Mouse (Mus musculus): ENCODE measurements around the gene Itgb4. TPM values are rescaled to one million over a fixed set of nuclear protein-coding genes. Genes with fewer than 3 reads are reported as not detected.

Gene Itgb4
- polyA plus RNA-seq, 1 experiment from 2014 or later = 0.40 TPM

DNA sequence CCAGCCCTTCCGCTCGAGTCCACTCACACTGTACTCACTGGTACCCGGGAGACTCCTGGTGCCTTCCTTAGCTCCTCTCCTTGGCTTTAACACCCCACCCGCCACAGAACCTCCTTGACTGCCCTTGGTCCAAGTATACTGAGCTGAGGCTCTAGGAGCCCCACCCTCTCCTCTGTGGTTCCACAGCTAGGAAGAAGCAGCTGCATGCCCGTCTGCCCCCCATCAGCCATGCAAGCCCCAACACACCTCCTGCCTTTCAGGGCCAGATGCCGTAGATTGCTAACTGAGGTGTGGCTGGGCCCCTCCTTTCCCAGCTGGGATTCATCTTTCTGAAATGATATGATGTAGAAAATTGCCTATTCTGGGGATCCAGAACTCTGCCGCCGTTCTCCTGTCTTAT, 29.3 kb upstream of the Itgb4 start:
- ATAC-seq (ENCODE audit: low read depth) = no peak
- no peaks in the 10 kb centered on the region for H3K4me1 ChIP-seq (ENCODE audit: control insufficient read depth, low read depth, low read length)
- H3K4me3 ChIP-seq (ENCODE audit: low read depth, low read length) = no peak overlapping the region
- H3K27ac ChIP-seq (ENCODE audit: low read length) = no peak overlapping the region
- H3K9ac ChIP-seq (ENCODE audit: low read depth, low read length) = no peak overlapping the region
- peaks cover 4% of the 10 kb centered on the region; the same call in 1 of the 2 replicates for H3K36me3 ChIP-seq (ENCODE audit: control insufficient read depth, insufficient read depth)
- H3K9me3 ChIP-seq (replicated peaks; ENCODE audit: control insufficient read depth, low read length) = no peaks in the 10 kb centered on the region
- no peak overlapping the region for H3K4me2 ChIP-seq (ENCODE audit: low read depth, low read length)
- 73% methylated on average over 8 of the region's 8 CpGs for WGBS (ENCODE audit: insufficient replicate concordance)
- no peaks in the 10 kb centered on the region for H3K27me3 ChIP-seq (ENCODE audit: control insufficient read depth, insufficient read depth, low read depth, low read length)

DNA sequence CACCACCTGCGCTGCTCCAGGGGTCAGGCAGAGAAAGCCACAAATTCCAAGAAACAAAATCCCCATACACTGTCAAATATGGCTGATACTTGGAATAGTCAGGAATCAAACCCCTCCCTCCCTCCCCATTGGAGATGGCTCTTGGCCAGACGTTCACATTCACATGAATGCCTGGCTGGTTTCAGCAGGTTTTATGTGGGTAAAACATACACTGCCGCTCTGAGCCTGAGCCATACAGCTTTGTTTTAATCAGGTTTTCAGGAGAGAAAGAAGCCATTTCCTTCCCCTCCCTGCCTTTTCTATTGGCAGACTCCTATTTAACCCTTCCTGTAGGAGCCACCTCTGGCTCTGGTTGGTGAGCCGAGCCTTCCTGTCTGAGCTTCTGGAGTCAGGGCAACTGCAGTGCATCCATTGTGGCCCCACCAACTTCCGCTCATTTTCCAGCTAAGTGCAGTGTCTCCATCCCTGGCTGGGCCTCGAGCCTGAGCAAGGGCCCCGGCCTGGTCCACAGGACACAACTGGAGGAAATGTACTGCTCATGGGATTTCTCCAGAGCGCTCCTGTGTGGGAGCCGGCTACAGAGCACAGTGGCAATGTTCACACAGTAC, 28.2 kb upstream of the Itgb4 start:
- H3K27me3 ChIP-seq (ENCODE audit: control insufficient read depth, insufficient read depth, low read depth, low read length) = no peaks in the 10 kb centered on the region
- no peak overlapping the region for H3K4me2 ChIP-seq (ENCODE audit: low read depth, low read length)
- no peak overlapping the region for H3K4me3 ChIP-seq (ENCODE audit: low read depth, low read length)
- no peaks in the 10 kb centered on the region for H3K4me1 ChIP-seq (ENCODE audit: control insufficient read depth, low read depth, low read length)
- no peaks in the 10 kb centered on the region; the same call in 1 of the 2 replicates for H3K36me3 ChIP-seq (ENCODE audit: control insufficient read depth, insufficient read depth)
- 85% methylated on average over 9 of the region's 9 CpGs for WGBS (ENCODE audit: insufficient replicate concordance)
- H3K9ac ChIP-seq (ENCODE audit: low read depth, low read length) = no peak overlapping the region
- ATAC-seq (ENCODE audit: low read depth) = no peak
- no peaks in the 10 kb centered on the region for H3K9me3 ChIP-seq (replicated peaks; ENCODE audit: control insufficient read depth, low read length)
- H3K27ac ChIP-seq (ENCODE audit: low read length) = no peak overlapping the region

DNA sequence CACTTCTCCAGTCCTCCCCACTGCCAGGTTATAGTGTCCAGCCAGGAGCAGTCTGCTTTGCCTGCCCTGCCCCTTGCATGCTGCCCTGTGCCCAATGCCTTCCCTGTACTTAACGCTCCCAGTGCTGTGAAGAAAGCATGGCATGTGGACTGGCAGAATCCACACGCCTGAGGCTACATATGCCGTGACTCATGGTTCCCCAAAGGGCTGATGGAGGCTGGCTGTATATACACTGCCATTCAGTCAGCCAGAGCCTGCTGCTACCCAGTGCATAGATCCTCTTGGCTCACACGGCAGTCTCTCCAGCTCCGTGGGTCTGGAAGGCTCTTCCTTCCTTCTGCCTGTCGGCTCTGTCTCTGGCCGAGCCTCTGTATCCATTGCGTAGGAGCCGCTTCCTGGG, 26.2 kb upstream of the Itgb4 start:
- Histone ChIP-seq H3K27ac (ENCODE audit: low read length) (no peak overlapping the region), H3K4me2 (ENCODE audit: low read depth, low read length) (no peak overlapping the region), H3K4me3 (ENCODE audit: low read depth, low read length) (no peak overlapping the region), H3K27me3 (ENCODE audit: control insufficient read depth, insufficient read depth, low read depth, low read length) (no peaks in the 10 kb centered on the region), H3K4me1 (ENCODE audit: control insufficient read depth, low read depth, low read length) (no peaks in the 10 kb centered on the region), H3K9me3 (replicated peaks; ENCODE audit: control insufficient read depth, low read length) (no peaks in the 10 kb centered on the region), H3K9ac (ENCODE audit: low read depth, low read length) (no peak overlapping the region), H3K36me3 (ENCODE audit: control insufficient read depth, insufficient read depth) (peaks cover under 1% of the 10 kb centered on the region; the same call in 1 of the 2 replicates)
- ATAC-seq (ENCODE audit: low read depth) = no peak
- 87% methylated on average over 9 of the region's 9 CpGs for WGBS (ENCODE audit: insufficient replicate concordance)

DNA sequence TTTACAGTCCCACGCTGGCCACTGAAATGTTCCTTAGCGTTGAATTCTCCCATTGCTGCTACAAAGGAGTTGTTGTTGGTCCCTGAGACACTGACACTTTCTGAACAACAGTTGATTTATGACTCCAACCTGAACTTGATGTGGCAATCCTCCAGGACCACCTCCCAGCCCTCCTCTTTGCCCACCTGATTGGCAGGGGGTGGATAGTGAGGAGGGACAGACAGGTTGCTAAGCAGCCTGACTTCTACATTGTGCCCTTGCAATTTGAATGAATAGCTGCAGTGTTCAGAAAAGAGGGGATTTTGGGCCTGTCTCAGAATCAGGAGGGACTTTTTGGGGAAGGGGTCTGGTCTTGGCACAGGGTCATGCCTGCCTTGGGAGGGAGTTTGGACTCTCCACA, 23.8 kb upstream of the Itgb4 start:
- Histone ChIP-seq H3K9me3 (replicated peaks; ENCODE audit: control insufficient read depth, low read length) (no peaks in the 10 kb centered on the region), H3K4me3 (ENCODE audit: low read depth, low read length) (no peak overlapping the region), H3K27ac (ENCODE audit: low read length) (no peak overlapping the region), H3K27me3 (ENCODE audit: control insufficient read depth, insufficient read depth, low read depth, low read length) (no peaks in the 10 kb centered on the region), H3K4me1 (ENCODE audit: control insufficient read depth, low read depth, low read length) (peaks cover 5% of the 10 kb centered on the region), H3K36me3 (ENCODE audit: control insufficient read depth, insufficient read depth) (peaks cover 8% of the 10 kb centered on the region; the same call in 1 of the 2 replicates), H3K4me2 (ENCODE audit: low read depth, low read length) (no peak overlapping the region), H3K9ac (ENCODE audit: low read depth, low read length) (no peak overlapping the region)
- WGBS (ENCODE audit: insufficient replicate concordance) = 93% methylated on average over 2 of the region's 2 CpGs
- ATAC-seq (ENCODE audit: low read depth) = no peak

DNA sequence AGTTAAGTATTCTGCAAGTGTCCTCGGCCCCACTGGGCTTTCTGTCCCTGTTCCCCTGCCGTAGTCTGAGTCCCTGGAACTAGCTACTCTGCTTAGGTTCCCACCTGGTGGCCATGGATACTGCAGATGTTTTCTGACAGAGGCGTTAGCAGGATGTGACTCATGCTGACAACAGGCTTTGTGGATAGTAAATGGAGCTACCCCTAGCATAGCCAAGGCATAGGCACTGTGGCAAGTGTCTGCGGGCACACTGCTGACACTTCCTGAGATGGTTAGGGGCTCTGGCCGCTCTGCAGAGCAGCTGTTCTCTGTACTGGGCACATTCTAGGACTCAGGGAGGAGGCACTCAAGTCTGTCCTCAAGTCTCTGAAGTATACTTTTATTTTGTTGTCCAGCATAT, 19.8 kb upstream of the Itgb4 start:
- Histone ChIP-seq H3K4me2 (ENCODE audit: low read depth, low read length) (no peak overlapping the region), H3K27ac (ENCODE audit: low read length) (no peak overlapping the region), H3K9me3 (replicated peaks; ENCODE audit: control insufficient read depth, low read length) (no peaks in the 10 kb centered on the region), H3K4me3 (ENCODE audit: low read depth, low read length) (no peak overlapping the region), H3K9ac (ENCODE audit: low read depth, low read length) (no peak overlapping the region), H3K36me3 (ENCODE audit: control insufficient read depth, insufficient read depth) (peaks cover 15% of the 10 kb centered on the region), H3K4me1 (ENCODE audit: control insufficient read depth, low read depth, low read length) (peaks cover 5% of the 10 kb centered on the region), H3K27me3 (ENCODE audit: control insufficient read depth, insufficient read depth, low read depth, low read length) (no peaks in the 10 kb centered on the region)
- no peak for ATAC-seq (ENCODE audit: low read depth)
- WGBS (ENCODE audit: insufficient replicate concordance) = 74% methylated on average over 5 of the region's 5 CpGs

DNA sequence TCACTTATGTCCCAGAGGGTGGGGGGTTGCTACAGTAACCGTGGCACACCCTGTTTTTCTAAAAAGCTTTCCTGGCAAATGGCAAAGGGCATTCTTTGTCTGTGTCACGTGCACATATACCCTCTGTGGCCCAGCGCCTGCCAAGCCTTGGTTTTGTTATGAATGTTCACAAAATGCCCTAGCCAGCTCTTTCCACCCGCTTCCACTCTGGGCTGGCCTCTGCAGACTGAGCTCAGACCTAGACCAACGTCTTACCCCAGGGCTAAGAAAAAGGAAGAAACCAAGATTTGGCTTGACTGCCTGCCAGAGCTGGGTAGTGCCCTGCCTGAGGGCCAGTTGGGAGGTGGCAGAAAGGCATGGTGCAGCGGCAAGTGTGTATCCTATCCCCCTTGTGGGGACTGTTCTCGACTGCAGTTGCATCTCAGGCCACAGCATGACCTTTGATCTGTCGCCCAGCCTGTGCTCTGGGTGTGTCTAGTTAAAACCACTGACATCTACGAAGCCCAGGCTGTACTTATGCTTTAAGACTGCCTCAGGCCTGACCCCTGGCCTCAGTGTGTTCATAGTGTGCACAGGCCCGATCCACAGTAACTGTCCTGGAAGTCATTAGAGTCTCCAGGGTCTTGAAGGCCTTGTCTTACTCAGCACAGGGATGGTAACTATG, 19.2 kb upstream of the Itgb4 start:
- Histone ChIP-seq H3K27ac (ENCODE audit: low read length) (no peak overlapping the region), H3K9me3 (replicated peaks; ENCODE audit: control insufficient read depth, low read length) (no peaks in the 10 kb centered on the region), H3K27me3 (ENCODE audit: control insufficient read depth, insufficient read depth, low read depth, low read length) (no peaks in the 10 kb centered on the region), H3K4me1 (ENCODE audit: control insufficient read depth, low read depth, low read length) (peaks cover 5% of the 10 kb centered on the region), H3K4me3 (ENCODE audit: low read depth, low read length) (no peak overlapping the region), H3K9ac (ENCODE audit: low read depth, low read length) (no peak overlapping the region), H3K4me2 (ENCODE audit: low read depth, low read length) (no peak overlapping the region), H3K36me3 (ENCODE audit: control insufficient read depth, insufficient read depth) (peaks cover 17% of the 10 kb centered on the region)
- 69% methylated on average over 10 of the region's 10 CpGs for WGBS (ENCODE audit: insufficient replicate concordance)
- 0 out of 2 replicates have a peak, but pooled peaks have one; percentile 24 for ATAC-seq (ENCODE audit: low read depth)

DNA sequence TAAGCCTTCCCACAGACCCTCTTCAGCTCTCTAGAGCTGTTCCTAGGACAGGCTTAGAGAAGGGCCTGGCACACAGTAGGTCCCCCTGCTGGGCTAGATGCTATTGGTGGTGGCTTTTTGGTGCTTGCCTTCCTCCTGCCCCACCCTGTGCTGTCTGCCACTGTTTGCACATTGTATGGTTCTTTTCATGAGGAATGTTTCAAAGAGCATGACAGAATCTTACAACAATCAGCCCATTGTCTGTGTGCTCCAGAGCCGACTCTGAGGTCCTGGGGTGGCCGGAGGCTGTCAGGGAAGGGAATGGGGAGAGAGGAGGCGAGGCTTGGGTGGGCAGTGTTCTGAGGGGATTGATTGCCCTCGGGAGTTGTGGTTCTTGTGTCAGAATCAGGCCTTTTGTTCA, 18.1 kb upstream of the Itgb4 start:
- Histone ChIP-seq H3K4me3 (ENCODE audit: low read depth, low read length) (no peak overlapping the region), H3K4me1 (ENCODE audit: control insufficient read depth, low read depth, low read length) (peaks cover 5% of the 10 kb centered on the region), H3K27me3 (ENCODE audit: control insufficient read depth, insufficient read depth, low read depth, low read length) (no peaks in the 10 kb centered on the region), H3K36me3 (ENCODE audit: control insufficient read depth, insufficient read depth) (peaks cover 25% of the 10 kb centered on the region), H3K27ac (ENCODE audit: low read length) (no peak overlapping the region), H3K4me2 (ENCODE audit: low read depth, low read length) (no peak overlapping the region), H3K9me3 (replicated peaks; ENCODE audit: control insufficient read depth, low read length) (no peaks in the 10 kb centered on the region), H3K9ac (ENCODE audit: low read depth, low read length) (no peak overlapping the region)
- no peak for ATAC-seq (ENCODE audit: low read depth)
- WGBS (ENCODE audit: insufficient replicate concordance) = 85% methylated on average over 4 of the region's 4 CpGs

DNA sequence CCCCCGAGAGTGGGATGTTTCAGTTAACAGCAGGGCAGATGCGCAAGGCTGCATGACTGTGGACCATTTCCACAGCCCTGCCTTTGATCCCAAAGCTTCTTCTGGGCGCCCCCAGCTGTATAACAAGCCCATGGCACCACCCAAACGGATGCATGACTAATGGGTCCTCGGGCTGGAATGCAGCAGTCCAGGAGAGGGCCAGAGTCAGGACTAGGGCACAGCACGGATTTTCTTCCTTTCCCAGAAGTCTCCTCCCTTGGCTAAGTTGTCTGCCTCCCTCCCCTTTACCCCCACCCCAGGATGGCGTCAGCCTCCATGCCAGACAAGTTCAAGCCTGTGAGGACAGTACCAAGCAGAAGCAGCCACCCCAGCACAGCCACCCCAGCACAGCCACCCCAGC, 16.5 kb upstream of the Itgb4 start:
- Histone ChIP-seq H3K27ac (ENCODE audit: low read length) (no peak overlapping the region), H3K9me3 (replicated peaks; ENCODE audit: control insufficient read depth, low read length) (no peaks in the 10 kb centered on the region), H3K36me3 (ENCODE audit: control insufficient read depth, insufficient read depth) (peaks cover 32% of the 10 kb centered on the region), H3K9ac (ENCODE audit: low read depth, low read length) (no peak overlapping the region), H3K27me3 (ENCODE audit: control insufficient read depth, insufficient read depth, low read depth, low read length) (no peaks in the 10 kb centered on the region), H3K4me2 (ENCODE audit: low read depth, low read length) (no peak overlapping the region), H3K4me3 (ENCODE audit: low read depth, low read length) (no peak overlapping the region), H3K4me1 (ENCODE audit: control insufficient read depth, low read depth, low read length) (peaks cover 5% of the 10 kb centered on the region)
- 72% methylated on average over 7 of the region's 7 CpGs for WGBS (ENCODE audit: insufficient replicate concordance)
- no peak for ATAC-seq (ENCODE audit: low read depth)

DNA sequence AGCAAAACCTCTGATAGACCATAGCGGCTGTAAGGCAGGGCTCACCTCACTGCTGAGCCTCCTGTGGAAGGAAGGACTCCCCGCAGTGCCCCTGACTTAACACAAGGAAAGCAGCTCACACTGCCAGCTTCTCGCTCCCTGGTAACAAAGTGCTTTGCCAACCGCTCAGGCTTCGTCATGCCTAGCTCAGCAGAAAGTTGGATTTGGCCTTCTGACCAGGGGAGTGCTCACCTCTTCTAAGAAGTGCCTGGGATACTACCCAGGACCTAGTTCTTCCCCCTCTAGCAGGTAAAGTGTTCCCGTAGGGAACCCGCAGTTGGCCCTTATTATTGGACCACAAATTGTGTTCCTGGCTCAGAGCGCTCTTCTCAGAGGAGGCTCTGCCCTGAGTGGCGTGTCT, 15.5 kb upstream of the Itgb4 start:
- no peak for ATAC-seq (ENCODE audit: low read depth)
- Histone ChIP-seq H3K9ac (ENCODE audit: low read depth, low read length) (no peak overlapping the region), H3K27me3 (ENCODE audit: control insufficient read depth, insufficient read depth, low read depth, low read length) (no peaks in the 10 kb centered on the region), H3K36me3 (ENCODE audit: control insufficient read depth, insufficient read depth) (peaks cover 36% of the 10 kb centered on the region), H3K27ac (ENCODE audit: low read length) (no peak overlapping the region), H3K9me3 (replicated peaks; ENCODE audit: control insufficient read depth, low read length) (no peaks in the 10 kb centered on the region), H3K4me3 (ENCODE audit: low read depth, low read length) (no peak overlapping the region), H3K4me2 (ENCODE audit: low read depth, low read length) (no peak overlapping the region), H3K4me1 (ENCODE audit: control insufficient read depth, low read depth, low read length) (peaks cover 6% of the 10 kb centered on the region)
- 88% methylated on average over 9 of the region's 9 CpGs for WGBS (ENCODE audit: insufficient replicate concordance)
